Mouse (Mus musculus) brain, embryonic 14.5 days (tissue): ENCODE measurements at regions not wholly inside any gene's neighbourhood (a gene's known extent, or its start where the extent isn't known, plus 50 kb on each side); places are given as distances from the start of the nearest gene placed in this dataset.

ENCODE experiments used
- CTCF ChIP-seq: fragments of 200-500 bp; IDR thresholded peaks from 2 replicates; pipeline ENCODE4 v1.5.1; 2012; ENCODE audit warnings: inconsistent platforms, mild to moderate bottlenecking, moderate library complexity, borderline replicate concordance; ENCODE audit not compliant: insufficient read depth, insufficient read length; ENCODE audit errors: extremely low read depth
- POLR2A ChIP-seq: fragments of 200-500 bp; IDR thresholded peaks from 2 replicates; pipeline ENCODE4 v1.6.1; 2012; ENCODE audit warnings: mild to moderate bottlenecking, inconsistent platforms, borderline replicate concordance; ENCODE audit not compliant: poor library complexity, insufficient read depth, insufficient read length, severe bottlenecking; ENCODE audit errors: extremely low read depth

- TF ChIP-seq CTCF (no peak), POLR2A (no peak)
These were observed 119.0 kb downstream of the Mterf1b start for GRCm38 (mm10) chr5:4311169-4311568.
